Mouse (Mus musculus): ENCODE measurements at regions not wholly inside any gene's neighbourhood (a gene's known extent, or its start where the extent isn't known, plus 50 kb on each side); places are given as distances from the start of the nearest gene placed in this dataset.

- DNase-seq: no peak
Measured at GRCm38 (mm10) chr1:137635781-137636180, 539.7 kb downstream of the Ptprc start.

GRCm38 (mm10) chr1:137631546-137631945 lies 544.0 kb downstream of the Ptprc start:
- no peak for DNase-seq

- peak; percentile 3 for DNase-seq
Measured at GRCm38 (mm10) chr1:137620672-137621071, 554.8 kb downstream of the Ptprc start.

- DNase-seq: no peak
Measured at GRCm38 (mm10) chr1:137618231-137618630, 557.3 kb downstream of the Ptprc start.

GRCm38 (mm10) chr1:137617513-137617912 lies 558.0 kb downstream of the Ptprc start:
- no peak for DNase-seq

GRCm38 (mm10) chr1:137606716-137607115 lies 568.8 kb downstream of the Ptprc start:
- no peak for DNase-seq

GRCm38 (mm10) chr1:137605890-137606663 lies 569.4 kb downstream of the Ptprc start:
- DNase-seq: no peak

- DNase-seq: no peak
Measured at GRCm38 (mm10) chr1:137593732-137594131, 581.8 kb downstream of the Ptprc start.

- no peak for DNase-seq
Measured at GRCm38 (mm10) chr1:137591891-137592290, 583.6 kb downstream of the Ptprc start.

GRCm38 (mm10) chr1:137591295-137591694 lies 584.2 kb downstream of the Ptprc start:
- DNase-seq: no peak

GRCm38 (mm10) chr1:137588304-137589300 lies 586.9 kb downstream of the Ptprc start:
- DNase-seq: no peak

GRCm38 (mm10) chr1:137587481-137588228 lies 587.9 kb downstream of the Ptprc start:
- DNase-seq: no peak

GRCm38 (mm10) chr1:137584696-137585095 lies 590.8 kb downstream of the Ptprc start:
- no peak for DNase-seq

- no peak for DNase-seq
Measured at GRCm38 (mm10) chr1:137584104-137584675, 591.3 kb downstream of the Ptprc start.

GRCm38 (mm10) chr1:137577639-137578038 lies 597.9 kb downstream of the Ptprc start:
- no peak for DNase-seq

GRCm38 (mm10) chr1:137576174-137576573 lies 599.3 kb downstream of the Ptprc start:
- no peak for DNase-seq

GRCm38 (mm10) chr1:137575380-137575779 lies 600.1 kb downstream of the Ptprc start:
- no peak for DNase-seq

GRCm38 (mm10) chr1:137571905-137572865 lies 603.3 kb downstream of the Ptprc start:
- DNase-seq: no peak

GRCm38 (mm10) chr1:137571190-137571904 lies 604.2 kb downstream of the Ptprc start:
- DNase-seq: peak; percentile 8

GRCm38 (mm10) chr1:137567526-137567925 lies 607.3 kb upstream of the Nr5a2 start:
- DNase-seq: no peak
